Comparison of ENCODE assay signal across 19 mouse cellular contexts in genomic region chr3:128938536-128938935, GRCm38 (mm10).
"Had no signal": no experiment of that assay in that cellular context is flagged by ENCODE, and none has a peak within 500 bp of the region (broad histone marks: within the 10 kb centered on the region; RNA-seq: fewer than 3 reads in every experiment).

No protein-coding gene starts in this region.

- H3K27ac ChIP-seq: midbrain, embryonic 10.5 days; midbrain, embryonic 12.5 days; neural tube, embryonic 13.5 days; neural tube, embryonic 15.5 days had no signal

- H3K27me3 ChIP-seq: midbrain, embryonic 12.5 days; neural tube, embryonic 13.5 days; neural tube, embryonic 15.5 days had no signal

- DNase-seq: lung, adult 18-20 months; lung, embryonic 14.5 days; lung, postnatal 10 days; lung, postnatal 4 days; midbrain, embryonic 14.5 days; retina, postnatal 1 day; right cerebral cortex, adult 18-20 months; right cerebral cortex, postnatal 25 days; right cerebral cortex, postnatal 4 days; spleen, adult 18-20 months; thymus, adult 18-20 months; thymus, postnatal 14 days; thymus, postnatal 36 days had no signal

- ATAC-seq: midbrain, embryonic 16.5 days had no signal

- H3K9me3 ChIP-seq: midbrain, embryonic 10.5 days; midbrain, embryonic 12.5 days; neural tube, embryonic 13.5 days; neural tube, embryonic 15.5 days had no signal

- H3K4me2 ChIP-seq: lung, embryonic 14.5 days; midbrain, embryonic 12.5 days; neural tube, embryonic 13.5 days; neural tube, embryonic 15.5 days had no signal

- H3K9ac ChIP-seq: lung, embryonic 14.5 days; midbrain, embryonic 12.5 days; neural tube, embryonic 13.5 days; neural tube, embryonic 15.5 days had no signal

- H3K4me3 ChIP-seq: midbrain, embryonic 10.5 days; midbrain, embryonic 12.5 days; myocyte; neural tube, embryonic 13.5 days; neural tube, embryonic 15.5 days had no signal

- H3K36me3 ChIP-seq: midbrain, embryonic 10.5 days; midbrain, embryonic 12.5 days; neural tube, embryonic 13.5 days; neural tube, embryonic 15.5 days had no signal

- H3K4me1 ChIP-seq: midbrain, embryonic 10.5 days; midbrain, embryonic 12.5 days; neural tube, embryonic 13.5 days; neural tube, embryonic 15.5 days had no signal
